Mouse (Mus musculus): ENCODE data around the gene Kif18b.

GRCm38 (mm10) chr11:102930672-102931071 is 5.7 kb upstream of the Kif18b start:
- TF ChIP-seq CTCF (IDR thresholded peaks at IDR 0.05; ENCODE audit: low read depth), result no peak
- TF ChIP-seq EP300 (IDR thresholded peaks at IDR 0.05; ENCODE audit: low read depth), result no peak
